Mouse (Mus musculus) gastrocnemius, adult 2 months (tissue): ENCODE results near the gene Nell1. TPM values are rescaled to one million over a fixed set of nuclear protein-coding genes. Genes with fewer than 3 reads are reported as not detected.

Experiments
- DNase-seq: peaks from one replicate; pipeline ENCODE4 v3.0.0; 2022
- H3K27ac ChIP-seq: fragments of 200-600 bp; 2 replicates; pipeline ENCODE4 v1.8.1; 2022; ENCODE audit warnings: mild to moderate bottlenecking
- H3K4me3 ChIP-seq: fragments of 200-600 bp; 2 replicates; pipeline ENCODE4 v1.8.1; 2022; ENCODE audit warnings: mild to moderate bottlenecking, moderate library complexity
- CTCF ChIP-seq: fragments of 200-600 bp; IDR thresholded peaks from 2 replicates; pipeline ENCODE4 v1.8.1; 2022; ENCODE audit warnings: antibody characterized with exemption, mild to moderate bottlenecking, moderate library complexity
- intact Hi-C: fragments of 180-260 bp; cut with DNase I; formaldehyde crosslinking; loops from one replicate; pipeline ENCODE4 v1.15.1; 2025
- total RNA-seq, 2 experiments: library from RNA; stranded (reverse); gene quantifications; 2 replicates each; pipeline ENCODE4 v1.2.3; 2021

Nell1 gene
- total RNA-seq, 2 experiments from 2014 or later = 0.33 TPM; not detected in 1

GRCm38 (mm10) chr7:50107261-50107660 lies 132.6 kb downstream of the Nell1 start:
- intact Hi-C loops = no loop called here
- no peak for TF ChIP-seq CTCF
- DNase-seq = no peak
- H3K4me3 ChIP-seq = no peak overlapping the region
- H3K27ac ChIP-seq = no peak overlapping the region

DNA sequence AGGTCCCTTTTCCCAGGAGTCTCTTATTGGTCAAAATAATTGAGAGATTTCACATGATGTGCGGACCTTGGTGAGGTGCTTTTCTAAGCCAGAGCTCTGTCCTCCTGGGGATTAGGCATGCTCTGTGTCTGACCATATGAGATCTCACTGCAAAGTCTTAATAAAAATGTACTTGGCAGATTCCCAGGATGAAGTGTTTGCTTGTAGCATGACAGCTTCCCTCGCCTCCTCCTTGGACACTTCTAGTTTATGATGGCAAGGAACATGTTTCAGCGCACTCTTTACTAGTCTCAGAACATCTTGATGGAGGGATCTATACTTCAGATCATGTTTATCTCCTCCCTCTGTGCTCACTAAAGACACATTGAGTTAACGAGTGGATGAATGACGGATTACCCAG lies 143.7 kb downstream of the Nell1 start:
- H3K4me3 ChIP-seq = no peak overlapping the region
- intact Hi-C loops = no loop called here
- H3K27ac ChIP-seq = no peak overlapping the region
- DNase-seq = no peak
- no peak for TF ChIP-seq CTCF

- intact Hi-C loops = no loop called here
- no peak overlapping the region for H3K4me3 ChIP-seq
- no peak for TF ChIP-seq CTCF
- no peak overlapping the region for H3K27ac ChIP-seq
- DNase-seq = no peak
Measured at GRCm38 (mm10) chr7:50137706-50138105, 163.0 kb downstream of the Nell1 start.

DNA sequence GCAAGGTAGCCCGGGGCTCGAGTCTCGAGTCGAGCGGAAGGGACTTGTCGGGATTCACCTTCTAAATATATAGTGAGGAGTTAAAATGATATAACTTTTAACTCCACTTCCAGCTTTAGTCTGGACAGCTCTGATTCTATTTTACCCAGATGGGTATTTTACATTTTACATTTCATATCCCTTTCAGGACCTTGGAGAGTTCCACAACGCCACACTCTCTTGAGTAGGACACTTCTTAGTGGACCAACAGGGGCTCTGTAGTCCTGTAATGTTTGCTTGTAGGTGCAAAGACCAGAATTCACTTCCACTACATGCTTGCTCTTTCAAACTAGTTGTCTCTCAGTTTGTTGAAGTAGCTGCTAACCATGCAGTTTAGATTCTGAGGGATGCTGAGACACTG lies 174.7 kb downstream of the Nell1 start:
- intact Hi-C loops = no loop called here
- no peak for DNase-seq
- H3K4me3 ChIP-seq = no peak overlapping the region
- no peak overlapping the region for H3K27ac ChIP-seq
- no peak for TF ChIP-seq CTCF

DNA sequence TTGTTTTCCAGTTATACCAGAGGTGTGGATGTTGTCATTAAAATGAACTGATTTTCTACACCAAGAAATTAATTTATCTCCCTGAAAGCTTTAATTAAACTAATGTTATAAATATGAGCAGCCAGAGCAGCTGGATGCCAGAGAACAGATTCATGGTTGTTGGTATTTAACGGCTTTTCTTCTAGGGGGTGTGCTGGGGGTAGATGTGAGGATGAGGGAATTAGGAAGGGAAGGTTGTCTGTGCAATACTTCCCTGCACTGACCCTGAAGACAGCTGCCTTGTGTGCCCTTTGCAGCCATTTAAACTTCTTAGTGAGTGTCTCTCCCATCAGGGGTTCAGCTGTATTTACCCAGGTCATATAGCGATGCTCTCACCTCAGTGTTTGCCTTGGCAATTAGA lies 176.2 kb downstream of the Nell1 start:
- intact Hi-C loops = no loop called here
- no peak for DNase-seq

DNA sequence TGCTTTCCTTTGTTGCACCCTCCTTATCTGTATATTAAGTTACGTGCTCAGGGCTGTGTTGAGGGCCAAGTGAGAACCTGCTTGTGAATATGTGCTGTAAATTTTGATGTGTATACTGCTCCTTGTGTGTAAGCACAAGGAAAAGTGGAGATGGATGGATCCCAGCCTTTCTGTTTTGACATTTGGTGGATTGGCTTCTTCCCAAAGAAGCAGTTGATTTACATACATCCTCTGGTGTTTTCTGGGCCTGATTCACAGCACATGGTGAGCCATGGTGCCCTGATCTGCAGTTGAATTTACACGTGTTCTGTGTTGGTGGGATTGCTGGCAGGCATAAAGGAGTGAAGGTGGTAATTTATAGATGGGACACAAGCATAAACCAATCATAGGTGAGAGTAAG lies 179.0 kb downstream of the Nell1 start:
- Histone ChIP-seq H3K4me3 (no peak overlapping the region), H3K27ac (no peak overlapping the region)
- TF ChIP-seq CTCF = no peak
- DNase-seq = no peak
- intact Hi-C loops = no loop called here

More for the DNA sequence above, 176.2 kb downstream of the Nell1 start:
- no peak overlapping the region for H3K4me3 ChIP-seq
- H3K27ac ChIP-seq = no peak overlapping the region
- no peak for TF ChIP-seq CTCF

GRCm38 (mm10) chr7:50162602-50163001 lies 187.9 kb downstream of the Nell1 start:
- TF ChIP-seq CTCF = no peak
- intact Hi-C loops = no loop called here
- Histone ChIP-seq H3K27ac (no peak overlapping the region), H3K4me3 (no peak overlapping the region)
- no peak for DNase-seq

DNA sequence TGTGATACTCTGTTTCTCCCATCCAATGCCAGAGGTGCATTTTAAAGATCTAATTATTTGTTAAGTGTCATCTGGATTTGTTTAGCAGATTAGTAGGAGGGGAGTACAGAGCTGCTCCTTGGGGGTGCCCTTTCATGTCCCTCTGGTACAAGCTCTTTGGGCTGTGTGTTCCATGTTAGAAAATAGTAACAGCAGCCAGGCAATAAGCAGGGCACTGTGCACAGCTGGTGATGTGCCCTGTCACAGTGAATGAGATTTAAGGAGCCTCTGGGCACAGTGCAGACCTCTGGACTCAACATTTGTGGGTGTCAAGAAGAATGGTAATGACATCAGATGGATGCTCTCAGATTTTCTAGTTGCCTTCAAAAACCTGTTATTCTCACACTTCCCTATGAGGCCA lies 194.1 kb downstream of the Nell1 start:
- no peak for TF ChIP-seq CTCF
- intact Hi-C loops = no loop called here
- H3K27ac ChIP-seq = no peak overlapping the region
- DNase-seq = no peak
- no peak overlapping the region for H3K4me3 ChIP-seq

DNA sequence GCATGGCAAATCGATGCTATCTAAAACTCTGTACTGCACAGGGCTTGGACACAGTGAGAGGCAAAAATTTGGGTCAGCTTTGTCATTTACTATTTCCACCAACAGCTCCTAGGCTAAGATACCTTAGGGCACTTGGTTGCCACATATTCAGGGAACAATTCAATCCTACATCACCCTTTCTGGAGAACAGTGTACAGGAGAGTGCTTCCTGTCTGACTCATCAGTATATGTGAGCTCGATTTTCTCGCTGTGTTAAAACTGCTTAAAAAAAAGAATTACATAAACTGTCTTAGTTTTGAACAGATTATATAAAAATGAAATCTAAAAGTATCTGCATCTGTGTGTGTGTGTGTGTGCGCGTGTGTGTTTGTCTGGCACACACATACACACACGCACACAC lies 211.6 kb downstream of the Nell1 start:
- no peak overlapping the region for H3K27ac ChIP-seq
- intact Hi-C loops = no loop called here
- H3K4me3 ChIP-seq = no peak overlapping the region
- no peak for DNase-seq
- no peak for TF ChIP-seq CTCF

GRCm38 (mm10) chr7:50193955-50194354 lies 219.3 kb downstream of the Nell1 start:
- no peak for DNase-seq
- Histone ChIP-seq H3K4me3 (no peak overlapping the region), H3K27ac (no peak overlapping the region)
- intact Hi-C loops = no loop called here
- TF ChIP-seq CTCF = no peak

DNA sequence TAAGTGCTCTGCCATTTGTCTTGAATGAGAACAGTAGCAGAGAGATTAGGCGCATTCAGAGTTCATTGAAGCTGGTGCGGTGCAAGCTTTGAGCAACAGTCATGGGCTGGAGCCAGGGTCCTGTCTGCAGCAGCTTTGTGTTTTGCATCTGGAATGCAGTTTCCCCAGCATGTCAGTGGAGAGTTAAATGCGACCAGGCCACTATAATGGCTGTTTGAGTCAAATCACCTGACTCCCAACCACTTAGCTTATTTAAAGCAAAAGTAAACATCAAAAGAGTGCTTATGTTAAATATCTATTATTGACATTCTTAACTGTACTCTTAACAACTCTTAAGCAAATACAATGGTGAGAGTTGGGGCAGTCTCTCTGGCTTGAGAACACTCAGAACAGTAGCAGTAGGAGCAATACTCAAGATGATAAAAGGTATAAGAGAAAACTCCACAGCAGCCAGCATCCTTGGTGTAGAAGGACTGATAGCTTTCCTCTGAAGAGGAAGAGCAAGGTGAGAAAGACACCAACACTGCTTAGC lies 220.5 kb downstream of the Nell1 start:
- TF ChIP-seq CTCF = no peak
- no peak for DNase-seq
- no peak overlapping the region for H3K4me3 ChIP-seq
- intact Hi-C loops = no loop called here
- no peak overlapping the region for H3K27ac ChIP-seq

- peak; percentile 15 for DNase-seq
- intact Hi-C loops = no loop called here
Measured at GRCm38 (mm10) chr7:50205268-50205667, 230.6 kb downstream of the Nell1 start.

GRCm38 (mm10) chr7:50210678-50211251 lies 236.1 kb downstream of the Nell1 start:
- intact Hi-C loops = no loop called here
- no peak for TF ChIP-seq CTCF
- Histone ChIP-seq H3K4me3 (no peak overlapping the region), H3K27ac (no peak overlapping the region)
- no peak for DNase-seq

More at GRCm38 (mm10) chr7:50205268-50205667, 230.6 kb downstream of the Nell1 start:
- Histone ChIP-seq H3K27ac (no peak overlapping the region), H3K4me3 (no peak overlapping the region)
- no peak for TF ChIP-seq CTCF

GRCm38 (mm10) chr7:50221849-50222248 lies 247.2 kb downstream of the Nell1 start:
- no peak for TF ChIP-seq CTCF
- Histone ChIP-seq H3K4me3 (no peak overlapping the region), H3K27ac (no peak overlapping the region)
- intact Hi-C loops = no loop called here
- no peak for DNase-seq
